Mouse (Mus musculus) CH12.LX (cell line): ENCODE data around the gene Dctpp1. TPM values are rescaled to one million over a fixed set of nuclear protein-coding genes. Genes with fewer than 3 reads are reported as not detected.

Experiments
- DNase-seq: peaks from one replicate; pipeline ENCODE4 v3.0.0-alpha.2; 2013; ENCODE audit errors: extremely low read depth
- H3K27ac ChIP-seq: 2 replicates; pipeline ENCODE4 v1.5.1; 2012; ENCODE audit warnings: low read depth, mild to moderate bottlenecking, control low read depth, moderate library complexity; ENCODE audit not compliant: insufficient read depth
- H3K27me3 ChIP-seq: replicated peaks from 2 replicates; pipeline ENCODE3; 2012; ENCODE audit warnings: inconsistent platforms
- H3K36me3 ChIP-seq, 2 experiments: replicated peaks in 1 of 2; 2 replicates each; pipeline versions ENCODE3 to v1.6.1; 2012; ENCODE audit warnings: inconsistent platforms in 1 of 2, low read length in 1 of 2, mild to moderate bottlenecking in 1 of 2, mixed read lengths in 1 of 2, moderate library complexity in 1 of 2; ENCODE audit not compliant: control insufficient read depth in 1 of 2, insufficient read depth in 1 of 2
- H3K4me1 ChIP-seq, 2 experiments: 2 replicates each; pipeline ENCODE4 v1.6.1; 2012; ENCODE audit warnings: inconsistent platforms in 1 of 2, moderate library complexity in 1 of 2; ENCODE audit not compliant: insufficient read depth in 2 of 2, control insufficient read depth in 1 of 2
- H3K4me2 ChIP-seq: 2 replicates; pipeline ENCODE4 v1.6.1; 2012; ENCODE audit warnings: low read depth, mild to moderate bottlenecking, control low read depth; ENCODE audit not compliant: poor library complexity, insufficient read depth, severe bottlenecking
- H3K4me3 ChIP-seq, 3 experiments: fragments of 150-350 bp in 1 of 3; sonication (generic) in 1 of 3; replicated peaks in 1 of 3; 2 replicates each; pipeline versions ENCODE3 to v1.5.1; 2011 to 2012; ENCODE audit warnings: low read depth in 2 of 3, low read length in 2 of 3, mild to moderate bottlenecking in 2 of 3, moderate library complexity in 2 of 3, control low read depth in 1 of 3, improper control_type of control experiment in 1 of 3, inconsistent platforms in 1 of 3, mixed read lengths in 1 of 3; ENCODE audit not compliant: poor library complexity in 1 of 3
- H3K79me2 ChIP-seq: replicated peaks from 2 replicates; pipeline ENCODE4 v1.6.1; 2012; ENCODE audit warnings: mild to moderate bottlenecking, moderate library complexity; ENCODE audit not compliant: control insufficient read depth, poor library complexity, insufficient read depth, severe bottlenecking; ENCODE audit errors: extremely low read depth
- H3K9ac ChIP-seq: 2 replicates; pipeline ENCODE4 v1.6.1; 2012; ENCODE audit warnings: low read depth, mild to moderate bottlenecking, control low read depth, moderate library complexity; ENCODE audit not compliant: insufficient read depth
- H3K9me3 ChIP-seq: replicated peaks from 2 replicates; pipeline ENCODE3; 2012; ENCODE audit warnings: low read length, inconsistent platforms, mixed read lengths
- BHLHE40 ChIP-seq: IDR thresholded peaks from 2 replicates; pipeline ENCODE4 v1.6.1; 2011; ENCODE audit warnings: mild to moderate bottlenecking, low read depth, low read length, improper control_type of control experiment
- CHD1 ChIP-seq: IDR thresholded peaks from 2 replicates; pipeline ENCODE4 v1.6.1; 2012; ENCODE audit warnings: low read depth, low read length, improper control_type of control experiment, inconsistent platforms
- CHD2 ChIP-seq: IDR thresholded peaks from 2 replicates; pipeline ENCODE4 v1.6.1; 2011; ENCODE audit warnings: low read length, improper control_type of control experiment
- CTCF ChIP-seq, 2 experiments: IDR thresholded peaks in 1 of 2; conservative IDR thresholded peaks in 1 of 2; 2 replicates each; pipeline ENCODE4 v1.5.1; 2011 to 2012; ENCODE audit warnings: low read depth in 2 of 2, low read length in 2 of 2, improper control_type of control experiment in 1 of 2, inconsistent platforms in 1 of 2, mild to moderate bottlenecking in 1 of 2, moderate library complexity in 1 of 2
- EP300 ChIP-seq: IDR thresholded peaks from 2 replicates; pipeline ENCODE4 v1.6.1; 2011; ENCODE audit warnings: low read length, improper control_type of control experiment
- GABPA ChIP-seq: IDR thresholded peaks from 2 replicates; pipeline ENCODE4 v1.6.1; 2012; ENCODE audit warnings: low read depth, low read length, improper control_type of control experiment, inconsistent platforms; ENCODE audit not compliant: insufficient replicate concordance
- HCFC1 ChIP-seq: IDR thresholded peaks from 2 replicates; pipeline ENCODE4 v1.6.1; 2012; ENCODE audit warnings: low read depth, mild to moderate bottlenecking, inconsistent platforms, low read length, improper control_type of control experiment
- IRF4 ChIP-seq: IDR thresholded peaks from 2 replicates; pipeline ENCODE4 v1.6.1; 2014; ENCODE audit warnings: low read depth, mild to moderate bottlenecking, inconsistent platforms, low read length, improper control_type of control experiment
- JUN ChIP-seq: IDR thresholded peaks from 2 replicates; pipeline ENCODE4 v1.6.1; 2011; ENCODE audit warnings: low read depth, mild to moderate bottlenecking, low read length, improper control_type of control experiment, moderate library complexity; ENCODE audit not compliant: insufficient read depth
- JUND ChIP-seq: conservative IDR thresholded peaks from 2 replicates; pipeline ENCODE4 v1.6.1; 2011; ENCODE audit warnings: low read depth, low read length, improper control_type of control experiment
- MEF2A ChIP-seq: IDR thresholded peaks from 2 replicates; pipeline ENCODE4 v1.6.1; 2014; ENCODE audit warnings: low read depth, mild to moderate bottlenecking, inconsistent platforms, low read length, improper control_type of control experiment, borderline replicate concordance
- MXI1 ChIP-seq: IDR thresholded peaks from 2 replicates; pipeline ENCODE4 v1.6.1; 2011; ENCODE audit warnings: mild to moderate bottlenecking, low read depth, low read length, improper control_type of control experiment
- NRF1 ChIP-seq: IDR thresholded peaks from 2 replicates; pipeline ENCODE4 v1.6.1; 2014; ENCODE audit warnings: low read depth, mild to moderate bottlenecking, inconsistent platforms, low read length, improper control_type of control experiment, moderate library complexity
- PAX5 ChIP-seq: IDR thresholded peaks from 2 replicates; pipeline ENCODE4 v1.6.1; 2012; ENCODE audit warnings: low read length, inconsistent platforms, mixed read lengths
- POLR2A ChIP-seq: IDR thresholded peaks from 2 replicates; pipeline ENCODE4 v1.6.1; 2011; ENCODE audit warnings: low read depth, mild to moderate bottlenecking, improper control_type of control experiment, low read length
- POLR2AphosphoS2 ChIP-seq: IDR thresholded peaks from 2 replicates; pipeline ENCODE4 v1.6.1; 2011; ENCODE audit warnings: low read depth, low read length, improper control_type of control experiment
- RAD21 ChIP-seq: IDR thresholded peaks from 2 replicates; pipeline ENCODE4 v1.6.1; 2011; ENCODE audit warnings: low read depth, mild to moderate bottlenecking, low read length, improper control_type of control experiment, moderate library complexity
- SIN3A ChIP-seq: IDR thresholded peaks from 2 replicates; pipeline ENCODE4 v1.6.1; 2012; ENCODE audit warnings: low read length, improper control_type of control experiment, inconsistent platforms
- TBP ChIP-seq: conservative IDR thresholded peaks from 2 replicates; pipeline ENCODE4 v1.6.1; 2011; ENCODE audit warnings: low read depth, low read length, improper control_type of control experiment
- TCF12 ChIP-seq: IDR thresholded peaks from 2 replicates; pipeline ENCODE4 v1.6.1; 2014; ENCODE audit warnings: low read depth, mild to moderate bottlenecking, inconsistent platforms, low read length, improper control_type of control experiment
- UBTF ChIP-seq: IDR thresholded peaks from 2 replicates; pipeline ENCODE4 v1.6.1; 2012; ENCODE audit warnings: low read depth, mild to moderate bottlenecking, inconsistent platforms, low read length, improper control_type of control experiment, moderate library complexity
- USF2 ChIP-seq: conservative IDR thresholded peaks from 2 replicates; pipeline ENCODE4 v1.6.1; 2011; ENCODE audit warnings: low read depth, low read length, improper control_type of control experiment
- ZC3H11A ChIP-seq: IDR thresholded peaks from 2 replicates; pipeline ENCODE4 v1.6.1; 2012; ENCODE audit warnings: low read depth, mild to moderate bottlenecking, inconsistent platforms, low read length, improper control_type of control experiment
- ZMIZ1 ChIP-seq: IDR thresholded peaks from 2 replicates; pipeline ENCODE4 v1.6.1; 2012; ENCODE audit warnings: low read depth, mild to moderate bottlenecking, inconsistent platforms, low read length, improper control_type of control experiment
- ZNF384 ChIP-seq: IDR thresholded peaks from 2 replicates; pipeline ENCODE4 v1.6.1; 2012; ENCODE audit warnings: low read depth, low read length, improper control_type of control experiment, inconsistent platforms
- dilution Hi-C: fragments of 300-500 bp; cut with MboI; formaldehyde crosslinking; loops from 2 replicates; pipeline ENCODE4 v1.14.3; 2020; ENCODE audit warnings: low sequenced_read_pairs; ENCODE audit not compliant: extremely low pct_unique_long_range_greater_than_20kb, extremely low pct_ligation_motif_present
- in situ Hi-C: fragments of 300-500 bp; cut with MboI; formaldehyde crosslinking; loops from 3 replicates; pipeline ENCODE4 v1.14.3; 2019; ENCODE audit warnings: low sequenced_read_pairs, low pct_ligation_motif_present, low pct_unique_long_range_greater_than_20kb, mixed read lengths
- polyA plus RNA-seq: library from polyadenylated mRNA; unstranded; fragments of >175 nt; gene quantifications from 2 replicates; pipeline ENCODE4 v1.2.1, GENCODE M21; 2012; ENCODE audit warnings: low read depth; ENCODE audit not compliant: insufficient read length
- total RNA-seq, 2 experiments: library from RNA; depleted of rRNA; stranded (reverse); fragments of 300-350 nt in 1 of 2; fragments of >200 nt in 1 of 2; gene quantifications; 2 replicates each; pipeline ENCODE4 v1.2.3; 2012 to 2014

The Dctpp1 gene
- total and polyA plus RNA-seq, 3 experiments, result 197 to 296 (median 221) TPM

GRCm38 (mm10) chr7:127232622-127233367, 27.7 kb downstream of the Dctpp1 start, which contains the start of the genes Zfp553 and Sept1 (continued):
- TF ChIP-seq RAD21, result no peak
- TF ChIP-seq POLR2A, result peak; percentile 75
- TF ChIP-seq BHLHE40, result no peak; the same call in 1 of the 2 replicates
- no peak for TF ChIP-seq USF2
- TF ChIP-seq CHD2, result peak; percentile 80
- peak; percentile 96 for TF ChIP-seq MXI1
- peak; percentile 72 for TF ChIP-seq POLR2AphosphoS2
- TF ChIP-seq NRF1, result peak; percentile 38; the same call in 1 of the 2 replicates
- TF ChIP-seq HCFC1, result peak; percentile 74
- TF ChIP-seq GABPA, result no peak
- peak; percentile 71 for TF ChIP-seq TCF12
- TF ChIP-seq EP300, result no peak
- no peak for TF ChIP-seq CHD1
- TF ChIP-seq IRF4, result peak; percentile 41

GRCm38 (mm10) chr7:127231826-127232621, 28.5 kb downstream of the Dctpp1 start:
- peak overlapping the region; percentile 67 for H3K4me2 ChIP-seq
- in situ Hi-C loops (no loop called here), dilution Hi-C loops (no loop called here)
- no peak for DNase-seq
- H3K9ac ChIP-seq, result peak overlapping the region; percentile 61
- H3K36me3 ChIP-seq, result peaks cover 22 to 50% of the 10 kb centered on the region in 2 experiments
- no peaks in the 10 kb centered on the region for H3K9me3 ChIP-seq
- H3K79me2 ChIP-seq, result peaks cover 31% of the 10 kb centered on the region
- peaks cover 4 to 43% of the 10 kb centered on the region in 2 experiments; a peak in 3 of 4 replicates for H3K4me1 ChIP-seq
- no peaks in the 10 kb centered on the region for H3K27me3 ChIP-seq
- peak overlapping the region; percentile 94 to 98 (median 97) for H3K4me3 ChIP-seq
- peak overlapping the region; percentile 34; the same call in 1 of the 2 replicates for H3K27ac ChIP-seq
- TF ChIP-seq USF2, result no peak
- peak; percentile 44 for TF ChIP-seq ZNF384
- TF ChIP-seq, all 38 proteins: peak for 1

DNA sequence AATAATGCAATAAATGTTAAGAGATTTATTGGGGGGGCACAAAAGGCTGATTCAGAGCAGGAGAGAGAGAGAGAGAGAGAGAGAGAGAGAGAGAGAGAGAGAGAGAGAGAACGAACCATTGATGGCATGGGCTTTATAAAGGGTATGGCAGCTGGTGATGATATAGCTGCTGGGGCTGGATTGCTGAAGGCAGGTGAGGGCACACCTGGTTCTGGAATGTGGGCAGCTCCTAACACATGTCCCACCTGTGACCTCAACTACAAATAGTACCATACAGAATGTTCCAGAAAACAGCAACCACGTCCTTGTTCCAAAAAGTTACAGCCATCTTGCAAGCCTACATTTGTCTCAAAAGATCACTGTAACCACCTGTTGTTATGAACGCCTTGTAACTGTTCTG, 29.1 kb downstream of the Dctpp1 start:
- H3K36me3 ChIP-seq, result peaks cover 16 to 44% of the 10 kb centered on the region in 2 experiments
- dilution Hi-C loops, result no loop called here
- no peak for DNase-seq
- in situ Hi-C loops, result no loop called here
- H3K9me3 ChIP-seq, result no peaks in the 10 kb centered on the region
- peak overlapping the region; percentile 61; the same call in 1 of the 2 replicates for H3K9ac ChIP-seq
- no peak overlapping the region for H3K27ac ChIP-seq
- no peaks in the 10 kb centered on the region for H3K27me3 ChIP-seq
- TF ChIP-seq JUN, result no peak
- TF ChIP-seq ZMIZ1, result no peak
- TF ChIP-seq SIN3A, result no peak
- no peak for TF ChIP-seq BHLHE40
- no peak for TF ChIP-seq TBP
- TF ChIP-seq RAD21, result no peak
- TF ChIP-seq PAX5, result no peak
- TF ChIP-seq MXI1, result no peak
- TF ChIP-seq UBTF, result no peak
- no peak for TF ChIP-seq POLR2AphosphoS2
- no peak for TF ChIP-seq NRF1
- no peak for TF ChIP-seq ZNF384
- no peak for TF ChIP-seq TCF12
- TF ChIP-seq ZC3H11A, result no peak
- no peak for TF ChIP-seq CTCF (conservative IDR thresholded peaks at IDR 0.05 in 1 of 2, IDR thresholded peaks at IDR 0.05 in 1 of 2; ENCODE audit: low read depth in 2 of 2, low read length in 2 of 2)
- TF ChIP-seq POLR2A, result no peak
- TF ChIP-seq HCFC1, result no peak
- TF ChIP-seq MEF2A, result no peak
- no peak for TF ChIP-seq JUND
- TF ChIP-seq, all 38 proteins: peak for 0
- Histone ChIP-seq H3K4me3 (peak overlapping the region in 2 of 3 experiments; percentile 94 to 97), H3K4me2 (peak overlapping the region; percentile 67), H3K4me1 (peaks cover 4 to 43% of the 10 kb centered on the region in 2 experiments; a peak in 3 of 4 replicates), H3K79me2 (peaks cover 31% of the 10 kb centered on the region)
